Mouse (Mus musculus) heart, postnatal 14 days (tissue): Measurements from ENCODE around the gene Zfp651. TPM values are rescaled to one million over a fixed set of nuclear protein-coding genes. Genes with fewer than 3 reads are reported as not detected.

ENCODE experiments used
- DNase-seq, 2 experiments: peaks; one replicate each; pipeline ENCODE4 v3.0.0; 2021 to 2022
- intact Hi-C: fragments of 180-260 bp; cut with DNase I; formaldehyde crosslinking; loops from one replicate; pipeline ENCODE4 v1.15.1; 2025
- long read RNA-seq, 2 experiments: library from polyadenylated mRNA; stranded (forward); transcript quantifications; one replicate each; pipeline ENCODE4 v2.0.0; 2021
- total RNA-seq, 2 experiments: library from RNA; stranded (reverse); gene quantifications; 2 replicates each; pipeline ENCODE4 v1.2.3; 2021

Gene Zfp651
- 10 to 100 TPM; 89.4 to 91.9 TPM for total RNA-seq
- long read RNA-seq, experiment 1, full-length matches to known transcripts: 29 of 85 reads
- long read RNA-seq, experiment 1, partial matches to known transcripts: 30 of 85 reads
- long read RNA-seq, experiment 1, other reads (novel, unspliced or antisense): 26 of 85 reads
- long read RNA-seq, experiment 2, full-length matches to known transcripts: 24 of 72 reads
- long read RNA-seq, experiment 2, partial matches to known transcripts: 47 of 72 reads
- long read RNA-seq, experiment 2, other reads (novel, unspliced or antisense): 1 of 72 reads

DNA sequence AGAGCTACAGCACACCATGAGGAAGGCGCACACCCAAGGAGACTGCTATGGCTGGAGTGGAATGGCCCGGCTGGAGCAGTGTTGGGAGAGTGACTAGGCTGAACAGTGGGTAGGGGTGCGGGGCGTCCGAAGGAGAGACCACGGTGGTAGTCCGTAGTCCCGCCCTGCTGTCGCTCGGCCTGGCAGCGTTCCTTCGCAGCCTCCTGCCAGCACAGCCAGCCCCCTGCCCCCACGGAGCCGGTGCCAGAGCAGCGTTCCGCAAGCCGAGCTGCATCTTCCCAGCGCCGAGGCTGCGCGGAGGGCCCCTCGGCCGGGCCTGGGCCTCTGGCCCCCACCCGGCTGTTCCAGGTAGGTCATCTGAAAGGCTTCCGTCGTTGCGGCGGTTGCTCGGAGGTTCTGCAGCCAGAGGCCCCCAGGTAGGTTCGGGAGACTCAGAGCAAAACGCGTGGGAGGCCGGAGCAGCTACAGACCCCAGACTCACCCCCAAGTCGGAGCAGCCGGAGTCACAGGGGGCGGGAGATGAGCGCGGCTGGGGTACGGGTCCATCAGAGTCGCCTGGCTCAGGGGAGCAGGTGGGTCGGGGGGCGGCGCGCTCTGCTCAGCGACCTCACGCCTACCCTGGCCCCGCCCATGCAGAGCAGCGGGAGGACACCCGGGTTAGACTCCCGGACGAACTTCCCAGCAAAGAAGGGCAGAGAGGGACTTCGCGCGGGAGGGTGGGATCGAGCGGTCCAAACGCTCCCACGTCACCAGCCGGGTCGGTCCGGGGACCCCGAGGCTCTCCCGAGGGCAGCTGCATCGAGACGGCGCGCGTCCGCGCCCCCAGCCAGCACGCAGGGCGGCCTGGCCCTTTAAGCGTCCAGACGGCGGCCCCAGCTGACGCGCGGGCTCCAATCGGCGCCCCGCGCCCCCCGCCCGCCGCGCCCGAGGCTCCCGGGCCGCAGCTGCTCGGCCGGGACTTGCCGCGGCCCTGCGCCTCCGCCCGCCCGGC lies at the start of gene Zfp651:
Gene Zfp651 (plus strand): TSS at position 240 of the 991 bp plus-strand sequence.
- DNase-seq: peak; percentile 78 to 83
- intact Hi-C loops: loop anchor here (5.0 kb wide), 1 partner anchor 73 kb away; no protein-coding TSS in a partner anchor

- intact Hi-C loops: no loop called here
- DNase-seq: peak; percentile 97 to 98
These were observed 49.1 kb upstream of the Zfp651 start, which contains the start of gene Ss18l2 for GRCm38 (mm10) chr9:121709898-121710583. Gene Ss18l2 (plus strand): TSS chr9:121710329.

GRCm38 (mm10) chr9:121710584-121710975 lies 48.5 kb upstream of the Zfp651 start:
- no peak for DNase-seq
- intact Hi-C loops: no loop called here

DNA sequence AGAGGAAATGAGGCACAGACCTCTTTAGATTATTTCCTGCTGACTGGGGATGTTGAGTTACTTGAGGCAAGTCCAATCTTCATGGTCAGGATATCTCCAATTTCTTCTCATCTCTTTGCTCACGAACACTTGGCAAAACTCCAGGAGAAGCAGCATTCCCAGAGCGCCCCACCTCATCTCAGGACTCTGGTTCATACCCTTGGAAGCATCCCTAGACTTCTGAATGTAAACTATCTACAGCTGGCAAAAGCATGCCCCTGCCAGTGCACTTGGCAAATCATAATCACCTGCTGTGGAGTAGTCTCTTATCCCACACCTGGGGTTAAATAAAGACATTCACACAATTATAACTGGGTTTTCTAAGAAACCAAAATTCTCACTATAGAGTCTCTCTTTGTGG lies 42.1 kb upstream of the Zfp651 start:
- DNase-seq: no peak
- intact Hi-C loops: no loop called here

- intact Hi-C loops: no loop called here
- DNase-seq: no peak
These were observed 40.9 kb upstream of the Zfp651 start for GRCm38 (mm10) chr9:121718070-121718705.

DNA sequence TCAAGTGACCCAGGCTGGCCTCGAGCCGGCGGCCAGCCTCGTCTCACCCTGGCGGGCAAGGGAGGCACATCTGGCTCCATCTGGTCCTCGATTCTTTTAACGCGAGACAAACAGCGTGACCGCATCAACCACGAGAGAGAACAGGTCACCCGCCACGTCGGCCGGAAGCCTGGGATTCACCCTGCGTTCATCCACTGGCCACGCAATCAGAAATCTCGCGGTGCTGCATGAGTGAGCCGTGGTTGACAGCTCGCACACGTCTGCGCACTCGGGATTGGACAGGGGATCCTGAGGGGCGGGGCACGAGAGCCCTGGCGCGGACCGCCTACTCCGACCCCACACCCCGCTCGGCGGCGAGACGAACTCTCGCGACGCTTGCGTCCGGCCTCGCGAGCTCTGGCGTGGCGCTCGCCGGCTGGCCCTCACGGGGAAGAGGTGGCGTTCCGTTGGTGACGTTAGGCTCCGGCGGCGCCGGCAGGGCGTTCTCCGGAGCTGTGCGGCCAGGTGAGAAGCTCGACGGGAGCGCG lies 40.3 kb upstream of the Zfp651 start, which contains the start of gene Nktr:
Gene Nktr (plus strand): TSS at position 378 of the 527 bp plus-strand sequence.
- DNase-seq: peak; percentile 98 to 99
- intact Hi-C loops: no loop called here

GRCm38 (mm10) chr9:121719347-121720331 lies 39.5 kb upstream of the Zfp651 start:
- intact Hi-C loops: no loop called here
- DNase-seq: peak in 1 of 2 experiments; percentile 70

GRCm38 (mm10) chr9:121740490-121740889 lies 18.6 kb upstream of the Zfp651 start:
- intact Hi-C loops: no loop called here
- DNase-seq: no peak

DNA sequence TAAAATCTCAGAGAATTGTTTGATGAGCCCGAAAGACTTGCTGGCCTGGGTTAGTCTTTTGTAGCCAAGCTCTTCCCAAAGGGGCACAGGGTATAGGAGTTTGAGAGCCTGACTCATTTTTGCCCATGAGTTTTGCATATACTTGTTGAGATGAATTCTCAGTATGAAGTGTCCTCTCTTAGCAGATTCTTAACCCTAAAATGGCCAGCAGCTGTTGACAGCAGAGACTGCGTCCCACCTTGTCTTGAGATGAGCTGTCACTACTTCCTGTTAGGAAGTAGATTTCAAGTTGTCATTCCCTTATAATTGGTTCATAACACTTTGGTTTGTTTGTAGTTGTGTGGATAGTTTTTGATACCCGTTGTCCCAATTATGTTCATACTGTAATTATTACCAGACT lies 18.0 kb upstream of the Zfp651 start:
- no peak for DNase-seq
- intact Hi-C loops: no loop called here

DNA sequence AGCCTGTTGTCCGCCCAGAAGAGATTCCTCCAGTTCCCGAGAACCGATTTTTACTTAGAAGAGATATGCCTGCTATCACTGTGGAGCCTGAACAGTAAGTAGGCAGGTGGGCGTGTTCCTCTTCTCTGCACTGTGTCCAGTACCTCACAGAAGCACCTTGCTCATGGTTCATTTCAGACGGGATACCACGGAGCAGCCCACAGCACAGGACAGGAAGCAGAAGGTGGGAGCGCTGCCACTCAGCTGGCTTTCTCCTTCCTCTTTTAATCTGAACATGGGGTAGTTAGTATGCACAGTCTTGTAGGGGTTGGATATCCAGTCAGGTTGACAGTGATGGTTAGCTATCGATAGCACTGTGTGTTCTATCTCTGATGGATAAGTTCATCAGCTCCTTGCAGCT lies 15.1 kb upstream of the Zfp651 start:
- intact Hi-C loops: no loop called here
- no peak for DNase-seq

GRCm38 (mm10) chr9:121752774-121753173 lies 6.4 kb upstream of the Zfp651 start:
- intact Hi-C loops: no loop called here
- no peak for DNase-seq

GRCm38 (mm10) chr9:121754624-121755023 lies 4.5 kb upstream of the Zfp651 start:
- DNase-seq: no peak
- intact Hi-C loops: no loop called here

- DNase-seq: no peak
- intact Hi-C loops: no loop called here
These were observed 2.3 kb upstream of the Zfp651 start for GRCm38 (mm10) chr9:121756785-121757184.

GRCm38 (mm10) chr9:121757432-121757831 lies 1.7 kb upstream of the Zfp651 start:
- intact Hi-C loops: no loop called here
- peak in 1 of 2 experiments; percentile 43 for DNase-seq

GRCm38 (mm10) chr9:121757835-121758814 lies 1.0 kb upstream of the Zfp651 start:
- DNase-seq: no peak
- intact Hi-C loops: no loop called here

GRCm38 (mm10) chr9:121760271-121761090 lies 1.4 kb downstream of the Zfp651 start:
- intact Hi-C loops: loop anchor here (5.0 kb wide), 1 partner anchor 72 kb away; no protein-coding TSS in a partner anchor
- DNase-seq: peak; percentile 78 to 83
